Comparison of ENCODE assay signal across 10 mouse cellular contexts in the genomic region with DNA sequence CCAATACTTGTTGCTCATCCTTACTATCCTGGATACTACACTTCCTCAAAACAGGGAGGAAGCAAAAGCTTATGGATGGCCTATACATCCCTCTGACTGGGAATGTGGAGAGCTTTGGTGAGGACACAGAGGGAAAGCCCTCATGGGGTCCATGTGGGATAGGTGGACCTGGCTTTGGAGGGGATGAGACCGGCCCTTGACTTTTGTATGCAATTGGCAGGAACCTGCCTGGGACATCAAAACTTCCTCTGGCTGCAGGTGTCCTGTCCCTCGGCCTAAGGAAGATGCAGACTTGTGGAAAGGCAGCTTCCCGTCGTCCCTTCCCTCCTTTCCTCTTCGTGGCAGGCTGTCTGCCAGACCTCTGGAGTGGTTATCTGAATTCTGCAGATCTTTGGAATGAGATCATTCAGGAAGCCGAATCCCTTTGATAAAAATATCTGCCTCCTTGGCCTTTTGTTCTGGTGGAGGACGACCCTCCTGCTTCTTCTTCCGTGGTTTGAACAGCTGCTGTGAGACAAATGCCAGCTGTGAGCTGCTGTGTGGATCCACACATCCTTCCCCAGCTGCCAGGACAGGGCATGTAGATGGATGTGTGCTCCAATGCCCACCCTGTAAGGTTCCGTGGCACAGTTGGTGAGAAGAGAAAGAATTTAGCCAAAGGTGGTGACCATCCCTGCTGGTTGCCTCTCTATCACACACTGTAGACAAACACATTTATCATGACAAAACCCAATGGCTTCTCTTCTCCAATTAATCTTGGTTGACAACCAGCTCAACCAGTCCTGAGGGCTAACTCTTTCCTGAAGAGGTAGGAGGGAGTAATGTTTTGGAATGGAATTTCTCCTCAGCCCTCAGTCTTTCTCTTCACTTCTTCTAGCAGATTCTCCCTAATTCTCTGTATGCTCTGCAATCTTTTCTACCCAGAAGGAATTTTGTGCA. TPM values are rescaled to one million over a fixed set of nuclear protein-coding genes. Genes with fewer than 3 reads are reported as not detected.
A peak's percentile ranks its signal among the peaks of the same experiment; 100 is the strongest.
DNase-seq lines count a peak whose midpoint lies in the region; ATAC-seq lines count a peak whose summit lies in the region.
"Had no signal": no experiment of that assay in that cellular context is flagged by ENCODE, and none has a peak within 500 bp of the region (broad histone marks: within the 10 kb centered on the region; RNA-seq: fewer than 3 reads in every experiment).

No protein-coding gene starts in this region.

- no peaks in the 10 kb centered on the region for H3K27me3 ChIP-seq in lung, embryonic 15.5 days
- H3K27me3 ChIP-seq: embryonic facial prominence, embryonic 13.5 days had no signal

- ATAC-seq in lung, embryonic 15.5 days (ENCODE audit: borderline replicate concordance, extremely low read depth, low FRiP score, low TSS enrichment): peak; percentile 86
- ATAC-seq: hindbrain, embryonic 16.5 days had no signal

- no peaks in the 10 kb centered on the region for H3K36me3 ChIP-seq in lung, embryonic 15.5 days
- H3K36me3 ChIP-seq: embryonic facial prominence, embryonic 13.5 days had no signal

- peak; percentile 50 for DNase-seq in adrenal gland, adult 8-10 months
- DNase-seq in kidney, adult 11 months: peak; percentile 52
- DNase-seq in spleen, postnatal 36 days (ENCODE audit: low spot score in 2 of 2): no peak
- no peak for DNase-seq in layer of hippocampus, postnatal 36 days
- DNase-seq in adipocyte (ENCODE audit: low spot score): no peak
- DNase-seq: cerebellum, adult 11-12 months had no signal

- H3K4me1 ChIP-seq in brown adipose tissue, adult 24 weeks (ENCODE audit: control insufficient read depth, insufficient read depth, insufficient read length, low read length): peaks cover 7% of the 10 kb centered on the region; the same call in 1 of the 2 replicates
- H3K4me1 ChIP-seq in lung, embryonic 15.5 days: peaks cover 15% of the 10 kb centered on the region; the same call in 1 of the 2 replicates
- H3K4me1 ChIP-seq: embryonic facial prominence, embryonic 13.5 days had no signal

- no peak overlapping the region for H3K4me2 ChIP-seq in lung, embryonic 15.5 days
- H3K4me2 ChIP-seq: embryonic facial prominence, embryonic 13.5 days had no signal

- no peak overlapping the region for H3K9ac ChIP-seq in lung, embryonic 15.5 days
- H3K9ac ChIP-seq: embryonic facial prominence, embryonic 13.5 days had no signal

- 13% methylated on average over 9 of the region's 9 CpGs for WGBS in lung, embryonic 15.5 days

- peak overlapping the region; percentile 62 for H3K27ac ChIP-seq in brown adipose tissue, adult 24 weeks (replicated peaks; ENCODE audit: low read depth, low read length)
- peak overlapping the region; percentile 54 for H3K27ac ChIP-seq in lung, embryonic 15.5 days
- H3K27ac ChIP-seq: embryonic facial prominence, embryonic 13.5 days had no signal

- no peaks in the 10 kb centered on the region for H3K9me3 ChIP-seq in lung, embryonic 15.5 days
- H3K9me3 ChIP-seq: embryonic facial prominence, embryonic 13.5 days had no signal

- no peak overlapping the region for H3K4me3 ChIP-seq in brown adipose tissue, adult 24 weeks (ENCODE audit: insufficient read depth, low read depth, low read length)
- no peak overlapping the region for H3K4me3 ChIP-seq in lung, embryonic 15.5 days
- H3K4me3 ChIP-seq: embryonic facial prominence, embryonic 13.5 days had no signal

RNA-seq across cellular contexts. Expression of gene Rapgef5, which starts 57.9 kb away (rescaled TPM):
- 10 to 100 TPM; 34.3 to 45.7 (median 42.5) TPM for total RNA-seq in adrenal gland, adult 8-10 months (2022)
- 7.1 and 7.7 TPM in 2 replicates for polyA plus RNA-seq in brown adipose tissue, adult 24 weeks (2012; ENCODE audit: insufficient read depth, insufficient read length, missing spikeins)
- 23.5 and 25.3 TPM in 2 replicates for polyA plus RNA-seq in lung, embryonic 15.5 days (2015; fragmentation: Nextera tagmentation; extraction: Ambion mirVana)
- 100 to 1,000 TPM; 189 to 207 TPM for total RNA-seq in layer of hippocampus, postnatal 36 days (2021)

Comparison
In these comparisons a context has a peak if more than half of its experiments do, and no peak if none do; other contexts are left out.
1. DNase-seq: peak in adrenal gland, adult 8-10 months (single experiment) and kidney, adult 11 months (single experiment); none in spleen, postnatal 36 days (0 of 2), layer of hippocampus, postnatal 36 days (0 of 2) and adipocyte (single experiment).
2. RNA of gene Rapgef5, which starts 57.9 kb away (total RNA-seq): 189 to 207 TPM in layer of hippocampus, postnatal 36 days; 34.3 to 45.7 TPM in adrenal gland, adult 8-10 months; every median in the first group is over 4 times any median in the second.